Mouse (Mus musculus) common myeloid progenitor, adult 5-6 weeks (primary cell): Measurements from ENCODE around the gene Rnf6. TPM values are rescaled to one million over a fixed set of nuclear protein-coding genes. Genes with fewer than 3 reads are reported as not detected.
"Not testable (repeated sequence)": the region's sequence is repeated elsewhere in the genome, so short reads cannot be mapped to it uniquely, and the experiment has no call there.

Source experiments
- ATAC-seq: replicated peaks from 2 replicates; pipeline ENCODE4 v1.8.0; 2016; ENCODE audit warnings: low read depth, mild to moderate bottlenecking, moderate TSS enrichment, inconsistent platforms; ENCODE audit not compliant: poor library complexity, severe bottlenecking
- total RNA-seq: library from RNA; stranded (forward); fragments of 200-1000, 187-1606 nt; gene quantifications from 2 replicates; pipeline ENCODE4 v1.2.3, GENCODE M21; 2017

Rnf6 gene
- total RNA-seq, 1 experiment from 2014 or later: 52.1 TPM

DNA sequence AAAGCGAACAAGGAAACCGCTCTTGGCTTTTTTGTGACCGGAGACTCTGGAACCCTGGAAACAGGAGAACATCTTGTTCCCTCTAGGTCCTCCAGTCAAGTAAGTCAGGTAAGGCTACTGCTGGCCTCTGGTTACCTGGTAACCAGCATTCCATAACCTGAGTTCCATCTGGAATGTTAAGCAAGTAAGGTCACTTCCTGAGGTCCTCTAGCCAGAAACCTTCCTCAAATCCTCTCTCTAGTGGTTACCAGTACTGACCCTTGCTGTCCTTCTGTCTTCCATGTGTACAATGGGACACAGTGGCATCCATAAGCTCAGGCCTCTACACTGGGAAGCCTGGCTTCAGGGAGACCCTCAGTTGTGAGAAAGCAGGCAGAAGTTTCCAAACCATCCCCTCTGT lies 60.9 kb downstream of the Rnf6 start, which contains the start of gene Gm5565:
TSS of gene Gm5565 (minus strand) at position 101 of the 400 bp plus-strand sequence.
- ATAC-seq: not testable (repeated sequence)

Other genes starting within 250 kb of the Rnf6 start
- gene Cyp3a25, start 211.9 kb downstream of the Rnf6 start, total RNA-seq: not detected in 2 replicates
- not detected in 2 replicates for gene Cyp3a59, start 142.3 kb downstream of the Rnf6 start, total RNA-seq
- gene Gm5565, start 61.0 kb downstream of the Rnf6 start, total RNA-seq: not detected in 2 replicates
- not detected in 2 replicates for gene Gm6309, start 50.8 kb downstream of the Rnf6 start, total RNA-seq
- not detected in 2 replicates for gene 1700001J03Rik, start 36.3 kb downstream of the Rnf6 start, total RNA-seq
- 44.0 and 46.9 TPM in 2 replicates for gene Cdk8, start 9.7 kb upstream of the Rnf6 start, total RNA-seq
- gene Wasf3, start 163.4 kb upstream of the Rnf6 start, total RNA-seq: not detected in 2 replicates